Mouse (Mus musculus) layer of hippocampus, postnatal 25 days (tissue): ENCODE measurements around the gene Cdyl. TPM values are rescaled to one million over a fixed set of nuclear protein-coding genes. Genes with fewer than 3 reads are reported as not detected.

ENCODE experiments used
- DNase-seq, 2 experiments: peaks; one replicate each; pipeline ENCODE4 v3.0.0; 2022; ENCODE audit warnings: mixed read lengths in 2 of 2, low spot score in 1 of 2; ENCODE audit errors: extremely low spot score in 1 of 2
- total RNA-seq, 2 experiments: library from RNA; stranded (reverse); gene quantifications; 2 replicates each; pipeline ENCODE4 v1.2.3; 2021

Cdyl gene
- total RNA-seq, 2 experiments from 2014 or later: 22.5 to 24.2 TPM

GRCm38 (mm10) chr13:35886121-35886725, 226.6 kb downstream of the Cdyl start:
- peak; percentile 22 to 51 for DNase-seq

- no peak for DNase-seq
Measured at GRCm38 (mm10) chr13:35892866-35893265, 233.2 kb downstream of the Cdyl start.

- no peak for DNase-seq
Measured at GRCm38 (mm10) chr13:35905378-35905777, 245.7 kb downstream of the Cdyl start.

- peak; percentile 72 to 90 for DNase-seq
Measured at GRCm38 (mm10) chr13:35905879-35906481, 246.3 kb downstream of the Cdyl start, which contains the start of gene Rpp40. Rpp40 (minus strand) TSS chr13:35906359.

GRCm38 (mm10) chr13:35911476-35911875, 251.8 kb downstream of the Cdyl start:
- DNase-seq: no peak

Other genes starting within 250 kb of the Cdyl start
- 1 to 10 TPM; 6.7 to 7.5 TPM for gene Rpp40, start 246.5 kb downstream of the Cdyl start, total RNA-seq